Mouse (Mus musculus) bone marrow, adult 2 months (tissue): ENCODE measurements around the gene Creb5.

Experiments
- CTCF ChIP-seq: fragments of 200-500 bp; IDR thresholded peaks from 2 replicates; pipeline ENCODE4 v1.5.1; 2011; ENCODE audit warnings: low read length, control low read depth; ENCODE audit not compliant: control insufficient read depth, insufficient read depth
- POLR2A ChIP-seq: fragments of 200-500 bp; IDR thresholded peaks from 2 replicates; pipeline ENCODE4 v1.6.1; 2011; ENCODE audit warnings: low read depth, mild to moderate bottlenecking, control low read depth, low read length, borderline replicate concordance; ENCODE audit not compliant: control insufficient read depth

- no peak for TF ChIP-seq CTCF
- TF ChIP-seq POLR2A: no peak
These were observed 367.3 kb downstream of the Creb5 start for GRCm38 (mm10) chr6:53654361-53654824.
